Mouse (Mus musculus) lung, embryonic 14.5 days (tissue): ENCODE measurements at regions not wholly inside any gene's neighbourhood (a gene's known extent, or its start where the extent isn't known, plus 50 kb on each side); places are given as distances from the start of the nearest gene placed in this dataset.
A peak's percentile ranks its signal among the peaks of the same experiment; 100 is the strongest.

Source experiments
- ATAC-seq: fragments of 200-750 bp; cut with Nextera tagmentation; 2 replicates; pipeline ENCODE4 v1.8.0; 2017; ENCODE audit warnings: mild to moderate bottlenecking, moderate TSS enrichment, moderate library complexity; ENCODE audit not compliant: insufficient read depth
- DNase-seq: peaks from one replicate; pipeline ENCODE4 v3.0.0-alpha.2; 2015
- H3K27ac ChIP-seq: fragments of 300-500 bp; sonication (generic); 2 replicates; pipeline ENCODE4 v1.5.1; 2014; ENCODE audit warnings: low read depth, mild to moderate bottlenecking, moderate library complexity
- H3K27me3 ChIP-seq: fragments of 300-500 bp; sonication (generic); 2 replicates; pipeline ENCODE4 v1.6.1; 2014; ENCODE audit warnings: low read length, control low read depth; ENCODE audit not compliant: insufficient read depth
- H3K36me3 ChIP-seq: fragments of 300-500 bp; sonication (generic); 2 replicates; pipeline ENCODE4 v1.6.1; 2014; ENCODE audit warnings: control low read depth; ENCODE audit not compliant: insufficient read depth
- H3K4me1 ChIP-seq: fragments of 300-500 bp; sonication (generic); 2 replicates; pipeline ENCODE4 v1.6.1; 2014; ENCODE audit warnings: antibody characterized with exemption, control low read depth; ENCODE audit not compliant: insufficient read depth
- H3K4me2 ChIP-seq: fragments of 300-500 bp; sonication (generic); 2 replicates; pipeline ENCODE4 v1.6.1; 2014; ENCODE audit warnings: mild to moderate bottlenecking
- H3K4me3 ChIP-seq: fragments of 300-500 bp; sonication (generic); 2 replicates; pipeline ENCODE4 v1.5.1; 2014; ENCODE audit warnings: low read depth, low read length
- H3K9ac ChIP-seq: fragments of 300-500 bp; sonication (generic); 2 replicates; pipeline ENCODE4 v1.6.1; 2014
- H3K9me3 ChIP-seq: fragments of 300-500 bp; sonication (generic); 2 replicates; pipeline ENCODE4 v1.6.1; 2016; ENCODE audit warnings: low read depth, low read length, control low read depth
- CTCF ChIP-seq: IDR thresholded peaks from 2 replicates; pipeline ENCODE4 v1.5.1; 2016; ENCODE audit warnings: antibody characterized with exemption, low read depth
- WGBS: fragments of 180-500 bp; shearing (Covaris S2); extraction: QIAGEN DNeasy Blood & Tissue Kit; methylation state at CpG from one replicate; pipeline ENCODE4 v1.1.7; 2014; 5-methylcytosine and 5-hydroxymethylcytosine counted together

- H3K9ac ChIP-seq = no peak overlapping the region
- no peaks in the 10 kb centered on the region for H3K9me3 ChIP-seq
- no peaks in the 10 kb centered on the region for H3K4me1 ChIP-seq
- no peak overlapping the region for H3K4me2 ChIP-seq
- TF ChIP-seq CTCF = peak; percentile 73
- WGBS = 23% methylated on average over 7 of the region's 7 CpGs
- ATAC-seq (no peak), DNase-seq (peak; percentile 82)
- no peak overlapping the region for H3K27ac ChIP-seq
- no peaks in the 10 kb centered on the region for H3K36me3 ChIP-seq
- no peak overlapping the region for H3K4me3 ChIP-seq
- H3K27me3 ChIP-seq = no peaks in the 10 kb centered on the region
Observed at GRCm38 (mm10) chr3:111069156-111069555, 818.4 kb upstream of the Prmt6 start.

- H3K4me2 ChIP-seq = no peak overlapping the region
- H3K36me3 ChIP-seq = no peaks in the 10 kb centered on the region
- peak; percentile 46 for DNase-seq
- ATAC-seq = peak; percentile 85
- H3K27me3 ChIP-seq = no peaks in the 10 kb centered on the region
- WGBS = 26% methylated on average over 2 of the region's 2 CpGs
- no peak overlapping the region for H3K27ac ChIP-seq
- H3K9me3 ChIP-seq = no peaks in the 10 kb centered on the region
- no peak overlapping the region for H3K4me3 ChIP-seq
- no peak overlapping the region for H3K9ac ChIP-seq
- H3K4me1 ChIP-seq = no peaks in the 10 kb centered on the region
- TF ChIP-seq CTCF = no peak
Observed at GRCm38 (mm10) chr3:111049638-111050037, 798.8 kb upstream of the Prmt6 start.
